Mouse (Mus musculus): Measurements from ENCODE around the gene Vangl2. TPM values are rescaled to one million over a fixed set of nuclear protein-coding genes. Genes with fewer than 3 reads are reported as not detected.

Gene Vangl2
- polyA plus RNA-seq, 1 experiment from 2014 or later, result 40.5 TPM

GRCm38 (mm10) chr1:171994918-171995715 is 33.1 kb downstream of the Vangl2 start:
- no peak overlapping the region for H3K9ac ChIP-seq (replicated peaks; ENCODE audit: low read depth, low read length)
- WGBS, result 90% methylated on average over 11 of the region's 11 CpGs
- no peaks in the 10 kb centered on the region for H3K27me3 ChIP-seq (replicated peaks; ENCODE audit: control insufficient read depth, insufficient read depth, low read length)
- no peak overlapping the region for H3K4me3 ChIP-seq (replicated peaks; ENCODE audit: low read length)
- no peak for ATAC-seq
- no peaks in the 10 kb centered on the region for H3K36me3 ChIP-seq (ENCODE audit: control insufficient read depth, insufficient read depth)
- no peak overlapping the region for H3K27ac ChIP-seq (ENCODE audit: low read length)
- no peak overlapping the region for H3K4me2 ChIP-seq (ENCODE audit: low read length)
- no peaks in the 10 kb centered on the region for H3K9me3 ChIP-seq (ENCODE audit: control insufficient read depth, low read length)
- no peaks in the 10 kb centered on the region for H3K4me1 ChIP-seq (replicated peaks; ENCODE audit: control insufficient read depth, insufficient read depth, low read length)

DNA sequence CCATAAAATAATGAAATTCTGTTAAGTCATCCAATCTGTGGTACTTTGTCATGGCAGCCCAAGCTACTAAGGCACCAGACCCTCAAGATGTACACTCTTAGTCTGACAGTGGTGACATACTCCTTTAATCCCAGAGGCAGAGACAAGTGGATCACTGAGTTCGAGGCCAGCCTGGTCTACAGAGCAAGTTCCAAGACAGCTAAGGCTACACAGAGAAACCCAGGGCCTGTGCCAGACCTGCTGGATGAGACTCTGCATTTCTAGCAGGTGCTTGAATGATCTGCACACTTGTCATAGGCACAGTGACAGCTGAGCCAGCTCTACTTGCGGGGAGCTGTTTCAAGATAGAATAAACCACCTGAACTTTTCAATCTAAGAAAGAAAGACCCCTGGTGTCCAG is 33.7 kb downstream of the Vangl2 start:
- no peak overlapping the region for H3K4me2 ChIP-seq (ENCODE audit: low read length)
- H3K9me3 ChIP-seq (ENCODE audit: control insufficient read depth, low read length), result no peaks in the 10 kb centered on the region
- H3K4me3 ChIP-seq (replicated peaks; ENCODE audit: low read length), result no peak overlapping the region
- H3K4me1 ChIP-seq (replicated peaks; ENCODE audit: control insufficient read depth, insufficient read depth, low read length), result no peaks in the 10 kb centered on the region
- H3K9ac ChIP-seq (replicated peaks; ENCODE audit: low read depth, low read length), result no peak overlapping the region
- no peaks in the 10 kb centered on the region for H3K36me3 ChIP-seq (ENCODE audit: control insufficient read depth, insufficient read depth)
- WGBS, result 81% methylated on average over 2 of the region's 2 CpGs
- H3K27me3 ChIP-seq (replicated peaks; ENCODE audit: control insufficient read depth, insufficient read depth, low read length), result no peaks in the 10 kb centered on the region
- no peak overlapping the region for H3K27ac ChIP-seq (ENCODE audit: low read length)
- no peak for ATAC-seq

GRCm38 (mm10) chr1:171992901-171993530 is 35.2 kb downstream of the Vangl2 start:
- H3K9me3 ChIP-seq (ENCODE audit: control insufficient read depth, low read length), result peaks cover 4% of the 10 kb centered on the region
- H3K4me1 ChIP-seq (replicated peaks; ENCODE audit: control insufficient read depth, insufficient read depth, low read length), result no peaks in the 10 kb centered on the region
- H3K4me2 ChIP-seq (ENCODE audit: low read length), result no peak overlapping the region
- H3K4me3 ChIP-seq (replicated peaks; ENCODE audit: low read length), result no peak overlapping the region
- H3K9ac ChIP-seq (replicated peaks; ENCODE audit: low read depth, low read length), result no peak overlapping the region
- H3K27me3 ChIP-seq (replicated peaks; ENCODE audit: control insufficient read depth, insufficient read depth, low read length), result no peaks in the 10 kb centered on the region
- no peak for ATAC-seq
- no peaks in the 10 kb centered on the region for H3K36me3 ChIP-seq (ENCODE audit: control insufficient read depth, insufficient read depth)
- no peak overlapping the region for H3K27ac ChIP-seq (ENCODE audit: low read length)
- WGBS, result 80% methylated on average over 4 of the region's 4 CpGs

DNA sequence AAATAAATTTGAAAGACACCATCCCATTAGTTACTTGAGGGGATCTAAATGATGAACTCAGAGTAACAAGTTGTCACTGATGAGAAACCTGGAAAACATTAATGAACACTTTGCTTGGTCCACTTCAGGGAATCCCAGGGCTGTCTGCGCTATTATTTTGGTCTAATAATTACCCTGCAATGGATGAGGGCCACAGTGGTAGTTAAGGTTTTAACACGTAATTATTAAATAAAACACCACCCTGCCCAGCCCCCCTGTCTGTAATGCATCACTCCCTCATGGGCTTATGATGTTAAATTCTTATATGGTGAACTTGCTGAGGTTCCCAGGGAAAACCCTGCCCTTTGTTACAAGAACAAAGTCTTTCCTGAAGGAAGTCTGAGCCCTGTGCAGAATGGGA is 36.4 kb downstream of the Vangl2 start:
- peaks cover 4% of the 10 kb centered on the region for H3K9me3 ChIP-seq (ENCODE audit: control insufficient read depth, low read length)
- H3K9ac ChIP-seq (replicated peaks; ENCODE audit: low read depth, low read length), result no peak overlapping the region
- no peak overlapping the region for H3K4me3 ChIP-seq (replicated peaks; ENCODE audit: low read length)
- ATAC-seq, result no peak
- no peak overlapping the region for H3K4me2 ChIP-seq (ENCODE audit: low read length)
- no peaks in the 10 kb centered on the region for H3K27me3 ChIP-seq (replicated peaks; ENCODE audit: control insufficient read depth, insufficient read depth, low read length)
- no peak overlapping the region for H3K27ac ChIP-seq (ENCODE audit: low read length)
- no peaks in the 10 kb centered on the region for H3K36me3 ChIP-seq (ENCODE audit: control insufficient read depth, insufficient read depth)
- WGBS, result 78% methylated on average over 2 of the region's 2 CpGs
- H3K4me1 ChIP-seq (replicated peaks; ENCODE audit: control insufficient read depth, insufficient read depth, low read length), result no peaks in the 10 kb centered on the region

DNA sequence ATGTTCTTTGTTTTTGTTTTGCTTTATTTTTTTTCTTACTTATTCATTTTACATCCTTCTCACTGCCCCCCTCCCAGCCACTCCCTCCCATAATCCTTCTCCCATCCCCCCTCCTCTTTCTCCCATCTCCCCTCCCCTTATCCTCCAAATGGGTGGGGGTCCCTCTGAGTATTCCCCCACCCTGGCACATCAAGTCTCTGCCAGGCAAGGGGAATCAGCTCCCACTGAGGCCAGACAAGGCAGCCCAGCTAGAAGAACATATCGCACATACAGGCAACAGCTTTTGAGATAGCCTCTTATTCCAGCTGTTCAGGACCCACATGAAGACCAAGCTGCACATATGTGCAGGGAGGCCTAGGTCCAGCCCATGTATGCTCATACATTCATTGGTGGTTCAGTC is 44.1 kb downstream of the Vangl2 start:
- no peaks in the 10 kb centered on the region for H3K4me1 ChIP-seq (replicated peaks; ENCODE audit: control insufficient read depth, insufficient read depth, low read length)
- no peak overlapping the region for H3K27ac ChIP-seq (ENCODE audit: low read length)
- peaks cover 4% of the 10 kb centered on the region for H3K9me3 ChIP-seq (ENCODE audit: control insufficient read depth, low read length)
- 100% methylated on average over 1 of the region's 1 CpGs for WGBS
- no peaks in the 10 kb centered on the region for H3K27me3 ChIP-seq (replicated peaks; ENCODE audit: control insufficient read depth, insufficient read depth, low read length)
- no peak overlapping the region for H3K9ac ChIP-seq (replicated peaks; ENCODE audit: low read depth, low read length)
- H3K4me2 ChIP-seq (ENCODE audit: low read length), result no peak overlapping the region
- no peak for ATAC-seq
- no peaks in the 10 kb centered on the region for H3K36me3 ChIP-seq (ENCODE audit: control insufficient read depth, insufficient read depth)
- no peak overlapping the region for H3K4me3 ChIP-seq (replicated peaks; ENCODE audit: low read length)

DNA sequence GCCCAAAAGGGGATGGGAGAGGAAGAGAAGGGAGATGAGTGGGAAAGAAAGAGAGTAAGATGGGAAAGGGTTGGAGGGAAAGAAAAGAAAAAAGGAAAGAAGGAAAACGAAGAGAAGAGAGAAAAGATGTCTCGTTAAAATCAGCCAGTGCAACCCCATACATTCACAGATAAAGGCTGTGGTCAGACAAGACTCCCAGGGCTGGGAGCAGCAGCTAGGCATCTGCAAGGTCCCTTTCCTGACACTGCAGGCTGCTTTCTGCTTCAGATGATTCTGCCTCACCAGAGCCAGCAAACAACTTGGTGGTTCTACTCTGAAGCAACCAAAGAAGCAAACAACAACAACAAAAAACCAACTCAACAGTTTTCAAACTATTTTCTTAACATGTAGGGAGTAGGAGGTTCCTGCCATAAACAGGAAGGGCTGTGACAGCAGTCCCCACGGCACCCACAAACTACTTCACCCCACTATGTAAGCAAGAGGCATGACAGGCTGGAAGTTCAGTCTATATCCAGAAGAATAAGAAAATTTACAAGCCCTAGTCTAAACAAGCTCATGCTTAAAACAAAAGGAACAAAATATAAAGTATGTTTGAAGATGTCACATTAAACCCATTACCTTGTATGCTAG is 44.8 kb downstream of the Vangl2 start:
- Histone ChIP-seq H3K4me2 (ENCODE audit: low read length) (no peak overlapping the region), H3K27ac (ENCODE audit: low read length) (no peak overlapping the region), H3K36me3 (ENCODE audit: control insufficient read depth, insufficient read depth) (no peaks in the 10 kb centered on the region), H3K9ac (replicated peaks; ENCODE audit: low read depth, low read length) (no peak overlapping the region), H3K9me3 (ENCODE audit: control insufficient read depth, low read length) (peaks cover 4% of the 10 kb centered on the region), H3K4me3 (replicated peaks; ENCODE audit: low read length) (no peak overlapping the region), H3K27me3 (replicated peaks; ENCODE audit: control insufficient read depth, insufficient read depth, low read length) (no peaks in the 10 kb centered on the region), H3K4me1 (replicated peaks; ENCODE audit: control insufficient read depth, insufficient read depth, low read length) (no peaks in the 10 kb centered on the region)
- ATAC-seq, result no peak
- WGBS, result 49% methylated on average over 3 of the region's 3 CpGs

GRCm38 (mm10) chr1:171982740-171983139 is 45.5 kb downstream of the Vangl2 start:
- Histone ChIP-seq H3K4me1 (replicated peaks; ENCODE audit: control insufficient read depth, insufficient read depth, low read length) (no peaks in the 10 kb centered on the region), H3K27ac (ENCODE audit: low read length) (no peak overlapping the region), H3K9me3 (ENCODE audit: control insufficient read depth, low read length) (no peaks in the 10 kb centered on the region), H3K4me2 (ENCODE audit: low read length) (no peak overlapping the region), H3K36me3 (ENCODE audit: control insufficient read depth, insufficient read depth) (no peaks in the 10 kb centered on the region), H3K9ac (replicated peaks; ENCODE audit: low read depth, low read length) (no peak overlapping the region), H3K4me3 (replicated peaks; ENCODE audit: low read length) (no peak overlapping the region), H3K27me3 (replicated peaks; ENCODE audit: control insufficient read depth, insufficient read depth, low read length) (no peaks in the 10 kb centered on the region)
- no peak for ATAC-seq
- 68% methylated on average over 4 of the region's 4 CpGs for WGBS

GRCm38 (mm10) chr1:171982170-171982569 is 46.1 kb downstream of the Vangl2 start:
- no peak overlapping the region for H3K27ac ChIP-seq (ENCODE audit: low read length)
- H3K4me3 ChIP-seq (replicated peaks; ENCODE audit: low read length), result no peak overlapping the region
- no peaks in the 10 kb centered on the region for H3K4me1 ChIP-seq (replicated peaks; ENCODE audit: control insufficient read depth, insufficient read depth, low read length)
- H3K36me3 ChIP-seq (ENCODE audit: control insufficient read depth, insufficient read depth), result no peaks in the 10 kb centered on the region
- no peaks in the 10 kb centered on the region for H3K9me3 ChIP-seq (ENCODE audit: control insufficient read depth, low read length)
- ATAC-seq, result no peak
- WGBS, result 72% methylated on average over 5 of the region's 5 CpGs
- H3K27me3 ChIP-seq (replicated peaks; ENCODE audit: control insufficient read depth, insufficient read depth, low read length), result no peaks in the 10 kb centered on the region
- H3K4me2 ChIP-seq (ENCODE audit: low read length), result no peak overlapping the region
- no peak overlapping the region for H3K9ac ChIP-seq (replicated peaks; ENCODE audit: low read depth, low read length)

DNA sequence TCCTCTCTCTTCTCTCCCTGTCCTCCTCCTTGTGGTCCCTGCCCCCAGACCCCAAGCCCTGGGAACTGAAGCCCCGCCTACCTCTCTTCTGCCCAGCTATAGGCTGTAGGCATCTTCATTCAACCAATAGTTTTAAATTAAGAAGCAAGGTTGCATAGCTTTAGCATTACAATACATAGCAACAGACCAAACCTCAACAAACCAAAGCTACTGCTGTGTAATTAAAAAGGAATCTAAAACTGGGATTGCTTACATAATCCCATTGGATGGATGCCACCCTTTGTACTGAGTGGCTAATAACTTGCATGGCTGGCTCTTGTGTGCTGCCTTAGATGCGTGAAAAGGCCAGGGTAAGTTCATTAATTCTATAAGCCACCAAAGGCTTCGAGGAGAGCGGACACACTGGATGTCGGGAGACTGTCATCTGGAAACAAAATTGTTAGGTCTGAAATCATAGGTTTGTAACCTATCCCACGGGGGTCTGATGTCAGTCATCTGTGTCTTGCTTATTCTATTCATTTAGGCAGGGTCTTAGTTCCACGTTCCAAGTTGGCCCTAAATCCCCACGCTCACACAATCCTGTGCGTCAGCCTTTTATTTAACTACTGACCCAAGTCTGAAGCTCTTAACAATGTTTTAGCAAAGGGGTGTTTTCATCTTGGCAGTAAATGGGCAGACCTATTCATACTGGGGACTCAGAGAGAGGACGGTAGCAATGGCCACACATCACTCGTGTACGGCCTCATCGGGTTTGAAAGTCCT is 48.1 kb downstream of the Vangl2 start:
- H3K36me3 ChIP-seq (ENCODE audit: control insufficient read depth, insufficient read depth), result no peaks in the 10 kb centered on the region
- ATAC-seq, result peak; percentile 93
- 17% methylated on average over 13 of the region's 13 CpGs for WGBS
- H3K9ac ChIP-seq (replicated peaks; ENCODE audit: low read depth, low read length), result no peak overlapping the region
- H3K4me1 ChIP-seq (replicated peaks; ENCODE audit: control insufficient read depth, insufficient read depth, low read length), result no peaks in the 10 kb centered on the region
- H3K4me3 ChIP-seq (replicated peaks; ENCODE audit: low read length), result no peak overlapping the region
- no peaks in the 10 kb centered on the region for H3K9me3 ChIP-seq (ENCODE audit: control insufficient read depth, low read length)
- no peak overlapping the region for H3K4me2 ChIP-seq (ENCODE audit: low read length)
- H3K27me3 ChIP-seq (replicated peaks; ENCODE audit: control insufficient read depth, insufficient read depth, low read length), result no peaks in the 10 kb centered on the region
- no peak overlapping the region for H3K27ac ChIP-seq (ENCODE audit: low read length)
